Mouse (Mus musculus) neural tube, embryonic 14.5 days (tissue): Measurements from ENCODE around the gene Prl2b1. TPM values are rescaled to one million over a fixed set of nuclear protein-coding genes. Genes with fewer than 3 reads are reported as not detected.

Source experiments
- ATAC-seq: fragments of 200-750 bp; cut with Nextera tagmentation; 2 replicates; pipeline ENCODE4 v1.8.0; 2017; ENCODE audit warnings: low read depth, mild to moderate bottlenecking, moderate TSS enrichment, moderate library complexity
- H3K27ac ChIP-seq: fragments of 300-500 bp; sonication (generic); 2 replicates; pipeline ENCODE4 v1.5.1; 2014; ENCODE audit warnings: low read depth, mild to moderate bottlenecking, control low read depth, low read length, moderate library complexity, mixed read lengths
- H3K27me3 ChIP-seq: fragments of 300-500 bp; sonication (generic); 2 replicates; pipeline ENCODE4 v1.6.1; 2014; ENCODE audit warnings: low read length; ENCODE audit not compliant: control insufficient read depth, insufficient read depth
- H3K36me3 ChIP-seq: fragments of 300-500 bp; sonication (generic); 2 replicates; pipeline ENCODE4 v1.6.1; 2014; ENCODE audit warnings: low read length, mixed read lengths; ENCODE audit not compliant: control insufficient read depth, insufficient read depth
- H3K4me1 ChIP-seq: fragments of 300-500 bp; sonication (generic); 2 replicates; pipeline ENCODE4 v1.6.1; 2014; ENCODE audit warnings: low read length; ENCODE audit not compliant: control insufficient read depth, insufficient read depth
- H3K4me2 ChIP-seq: fragments of 300-500 bp; sonication (generic); 2 replicates; pipeline ENCODE4 v1.6.1; 2014; ENCODE audit warnings: mild to moderate bottlenecking, low read depth, low read length, control low read depth
- H3K4me3 ChIP-seq: fragments of 300-500 bp; sonication (generic); 2 replicates; pipeline ENCODE4 v1.5.1; 2014; ENCODE audit warnings: low read depth, low read length, control low read depth, mixed read lengths
- H3K9ac ChIP-seq: fragments of 300-500 bp; sonication (generic); replicated peaks from 2 replicates; pipeline ENCODE4 v1.6.1; 2014; ENCODE audit warnings: low read depth, mild to moderate bottlenecking, control low read depth, low read length, mixed read lengths
- H3K9me3 ChIP-seq: fragments of 300-500 bp; sonication (generic); 2 replicates; pipeline ENCODE4 v1.6.1; 2016; ENCODE audit warnings: low read length; ENCODE audit not compliant: control insufficient read depth
- WGBS: fragments of 180-500 bp; shearing (Covaris S2); extraction: QIAGEN DNeasy Blood & Tissue Kit; methylation state at CpG from one replicate; pipeline ENCODE4 v1.1.7; 2014; 5-methylcytosine and 5-hydroxymethylcytosine counted together
- polyA plus RNA-seq: library from polyadenylated mRNA; unstranded; fragments of >200 nt; fragmentation: Nextera tagmentation; extraction: Ambion mirVana; gene quantifications from 2 replicates; pipeline ENCODE4 v1.2.1, GENCODE M21; 2014

Gene Prl2b1
- not detected in 2 replicates for polyA plus RNA-seq

- Histone ChIP-seq H3K36me3 (no peaks in the 10 kb centered on the region), H3K4me1 (no peaks in the 10 kb centered on the region), H3K4me3 (no peak within 1 kb of the TSS), H3K9ac (no peak within 1 kb of the TSS), H3K27me3 (no peaks in the 10 kb centered on the region), H3K4me2 (no peak within 1 kb of the TSS), H3K27ac (no peak within 1 kb of the TSS), H3K9me3 (no peaks in the 10 kb centered on the region)
- WGBS: 83% methylated on average over 6 of the region's 6 CpGs
- ATAC-seq: no peak
Measured at GRCm38 (mm10) chr13:27390746-27391145, at the start of gene Prl2b1. Gene Prl2b1, minus strand, starts transcription at chr13:27390846.

GRCm38 (mm10) chr13:27438588-27438987, 47.9 kb upstream of the Prl2b1 start, which contains the start of gene Prl8a6:
Gene Prl8a6, minus strand, starts transcription at chr13:27438688.
- H3K9me3 ChIP-seq: no peaks in the 10 kb centered on the region
- H3K36me3 ChIP-seq: no peaks in the 10 kb centered on the region
- WGBS: 89% methylated on average over 3 of the region's 3 CpGs
- no peaks in the 10 kb centered on the region for H3K4me1 ChIP-seq
- H3K4me2 ChIP-seq: no peak within 1 kb of the TSS
- H3K4me3 ChIP-seq: no peak within 1 kb of the TSS
- H3K27me3 ChIP-seq: no peaks in the 10 kb centered on the region
- no peak within 1 kb of the TSS for H3K9ac ChIP-seq
- no peak for ATAC-seq
- no peak within 1 kb of the TSS for H3K27ac ChIP-seq

- Histone ChIP-seq H3K4me2 (no peak overlapping the region), H3K36me3 (no peaks in the 10 kb centered on the region), H3K9ac (no peak overlapping the region), H3K4me3 (no peak overlapping the region), H3K27ac (no peak overlapping the region), H3K27me3 (no peaks in the 10 kb centered on the region), H3K4me1 (no peaks in the 10 kb centered on the region), H3K9me3 (no peaks in the 10 kb centered on the region)
- no peak for ATAC-seq
- 69% methylated on average over 1 of the region's 1 CpGs for WGBS
Measured at GRCm38 (mm10) chr13:27433159-27433558, 42.5 kb upstream of the Prl2b1 start.

GRCm38 (mm10) chr13:27413640-27414039, 23.0 kb upstream of the Prl2b1 start:
- Histone ChIP-seq H3K4me3 (no peak overlapping the region), H3K4me1 (no peaks in the 10 kb centered on the region), H3K27me3 (no peaks in the 10 kb centered on the region), H3K27ac (no peak overlapping the region), H3K9me3 (no peaks in the 10 kb centered on the region), H3K9ac (no peak overlapping the region), H3K36me3 (no peaks in the 10 kb centered on the region), H3K4me2 (no peak overlapping the region)
- ATAC-seq: no peak

- ATAC-seq: no peak
- H3K36me3 ChIP-seq: no peaks in the 10 kb centered on the region
- no peaks in the 10 kb centered on the region for H3K9me3 ChIP-seq
- H3K27ac ChIP-seq: no peak overlapping the region
- no peak overlapping the region for H3K4me3 ChIP-seq
- H3K4me1 ChIP-seq: no peaks in the 10 kb centered on the region
- H3K4me2 ChIP-seq: no peak overlapping the region
- no peak overlapping the region for H3K9ac ChIP-seq
- 75% methylated on average over 7 of the region's 7 CpGs for WGBS
- no peaks in the 10 kb centered on the region for H3K27me3 ChIP-seq
Measured at GRCm38 (mm10) chr13:27399061-27399724, 8.5 kb upstream of the Prl2b1 start.

- Histone ChIP-seq H3K27me3 (no peaks in the 10 kb centered on the region), H3K9me3 (no peaks in the 10 kb centered on the region), H3K9ac (no peak within 1 kb of the TSS), H3K4me2 (no peak within 1 kb of the TSS), H3K4me1 (no peaks in the 10 kb centered on the region), H3K36me3 (no peaks in the 10 kb centered on the region), H3K27ac (no peak within 1 kb of the TSS), H3K4me3 (no peak within 1 kb of the TSS)
- 71% methylated on average over 2 of the region's 2 CpGs for WGBS
- ATAC-seq: no peak
Measured at GRCm38 (mm10) chr13:27345373-27345772, 45.3 kb downstream of the Prl2b1 start, which contains the start of gene Prl8a2. Gene Prl8a2, plus strand, starts transcription at chr13:27345673.

- Histone ChIP-seq H3K9ac (no peak overlapping the region), H3K4me1 (no peaks in the 10 kb centered on the region), H3K9me3 (no peaks in the 10 kb centered on the region), H3K4me3 (no peak overlapping the region), H3K36me3 (no peaks in the 10 kb centered on the region), H3K4me2 (no peak overlapping the region), H3K27me3 (no peaks in the 10 kb centered on the region), H3K27ac (no peak overlapping the region)
- WGBS: 51% methylated on average over 3 of the region's 3 CpGs
- no peak for ATAC-seq
Measured at GRCm38 (mm10) chr13:27342733-27343275, 47.8 kb downstream of the Prl2b1 start.

- Histone ChIP-seq H3K27me3 (no peaks in the 10 kb centered on the region), H3K27ac (no peak overlapping the region), H3K9me3 (no peaks in the 10 kb centered on the region), H3K4me1 (no peaks in the 10 kb centered on the region), H3K4me2 (no peak overlapping the region), H3K4me3 (no peak overlapping the region), H3K36me3 (no peaks in the 10 kb centered on the region), H3K9ac (no peak overlapping the region)
- ATAC-seq: no peak
- WGBS: 58% methylated on average over 1 of the region's 1 CpGs
Measured at GRCm38 (mm10) chr13:27334989-27335388, 55.7 kb downstream of the Prl2b1 start.
